Mouse (Mus musculus) lung, embryonic 14.5 days (tissue): Measurements from ENCODE around the gene Zdhhc4. TPM values are rescaled to one million over a fixed set of nuclear protein-coding genes. Genes with fewer than 3 reads are reported as not detected.

ENCODE experiments used
- ATAC-seq: fragments of 200-750 bp; cut with Nextera tagmentation; 2 replicates; pipeline ENCODE4 v1.8.0; 2017; ENCODE audit warnings: mild to moderate bottlenecking, moderate TSS enrichment, moderate library complexity; ENCODE audit not compliant: insufficient read depth
- DNase-seq: peaks from one replicate; pipeline ENCODE4 v3.0.0-alpha.2; 2015
- H3K27ac ChIP-seq: fragments of 300-500 bp; sonication (generic); 2 replicates; pipeline ENCODE4 v1.5.1; 2014; ENCODE audit warnings: low read depth, mild to moderate bottlenecking, moderate library complexity
- H3K27me3 ChIP-seq: fragments of 300-500 bp; sonication (generic); 2 replicates; pipeline ENCODE4 v1.6.1; 2014; ENCODE audit warnings: low read length, control low read depth; ENCODE audit not compliant: insufficient read depth
- H3K36me3 ChIP-seq: fragments of 300-500 bp; sonication (generic); 2 replicates; pipeline ENCODE4 v1.6.1; 2014; ENCODE audit warnings: control low read depth; ENCODE audit not compliant: insufficient read depth
- H3K4me1 ChIP-seq: fragments of 300-500 bp; sonication (generic); 2 replicates; pipeline ENCODE4 v1.6.1; 2014; ENCODE audit warnings: antibody characterized with exemption, control low read depth; ENCODE audit not compliant: insufficient read depth
- H3K4me2 ChIP-seq: fragments of 300-500 bp; sonication (generic); 2 replicates; pipeline ENCODE4 v1.6.1; 2014; ENCODE audit warnings: mild to moderate bottlenecking
- H3K4me3 ChIP-seq: fragments of 300-500 bp; sonication (generic); 2 replicates; pipeline ENCODE4 v1.5.1; 2014; ENCODE audit warnings: low read depth, low read length
- H3K9ac ChIP-seq: fragments of 300-500 bp; sonication (generic); 2 replicates; pipeline ENCODE4 v1.6.1; 2014
- H3K9me3 ChIP-seq: fragments of 300-500 bp; sonication (generic); 2 replicates; pipeline ENCODE4 v1.6.1; 2016; ENCODE audit warnings: low read depth, low read length, control low read depth
- CTCF ChIP-seq: IDR thresholded peaks from 2 replicates; pipeline ENCODE4 v1.5.1; 2016; ENCODE audit warnings: antibody characterized with exemption, low read depth
- WGBS: fragments of 180-500 bp; shearing (Covaris S2); extraction: QIAGEN DNeasy Blood & Tissue Kit; methylation state at CpG from one replicate; pipeline ENCODE4 v1.1.7; 2014; 5-methylcytosine and 5-hydroxymethylcytosine counted together
- polyA plus RNA-seq: library from polyadenylated mRNA; unstranded; fragments of >200 nt; fragmentation: Nextera tagmentation; extraction: Ambion mirVana; gene quantifications from 2 replicates; pipeline ENCODE4 v1.2.1, GENCODE M21; 2014

The Zdhhc4 gene
- polyA plus RNA-seq, 1 experiment from 2014 or later, result 74.6 TPM

DNA sequence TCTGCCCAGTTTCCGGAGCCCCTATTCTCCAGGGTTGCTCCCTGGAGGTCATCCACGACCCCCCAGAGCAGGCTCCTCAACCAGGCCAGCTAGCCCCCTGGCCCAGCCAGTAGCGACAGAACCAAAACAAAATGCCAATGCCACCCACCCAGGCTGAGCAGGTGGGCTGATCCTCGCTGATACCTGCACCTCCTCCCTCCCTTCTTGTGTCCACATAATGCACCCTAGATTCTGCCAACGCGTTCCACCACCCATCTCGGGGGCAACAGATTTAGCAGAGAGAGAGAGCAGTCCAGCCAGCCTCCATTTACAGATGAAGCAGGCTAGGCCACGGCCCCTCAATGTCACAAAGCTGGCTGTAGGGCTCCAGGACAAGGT is 60.1 kb downstream of the Zdhhc4 start:
- H3K27ac ChIP-seq, result peak overlapping the region; percentile 65; the same call in 1 of the 2 replicates
- ATAC-seq (peak; percentile 6; the same call in 1 of the 2 replicates), DNase-seq (no peak)
- 29% methylated on average over 8 of the region's 8 CpGs for WGBS
- H3K9ac ChIP-seq, result peak overlapping the region; percentile 85
- H3K36me3 ChIP-seq, result no peaks in the 10 kb centered on the region
- no peaks in the 10 kb centered on the region for H3K9me3 ChIP-seq
- TF ChIP-seq CTCF, result no peak
- peak overlapping the region; percentile 88 for H3K4me3 ChIP-seq
- H3K4me1 ChIP-seq, result peaks cover 5% of the 10 kb centered on the region; the same call in 1 of the 2 replicates
- H3K4me2 ChIP-seq, result peak overlapping the region; percentile 94
- no peaks in the 10 kb centered on the region for H3K27me3 ChIP-seq

- ATAC-seq, result no peak
- no peak overlapping the region for H3K4me3 ChIP-seq
- H3K4me2 ChIP-seq, result no peak overlapping the region
- no peaks in the 10 kb centered on the region for H3K27me3 ChIP-seq
- no peak overlapping the region for H3K9ac ChIP-seq
- peaks cover 5% of the 10 kb centered on the region; the same call in 1 of the 2 replicates for H3K4me1 ChIP-seq
- no peak overlapping the region for H3K27ac ChIP-seq
- TF ChIP-seq CTCF, result no peak
- H3K9me3 ChIP-seq, result no peaks in the 10 kb centered on the region
- DNase-seq, result no peak
- peaks cover 20% of the 10 kb centered on the region; the same call in 1 of the 2 replicates for H3K36me3 ChIP-seq
- WGBS, result 87% methylated on average over 6 of the region's 6 CpGs
These were observed 62.3 kb downstream of the Zdhhc4 start for GRCm38 (mm10) chr5:143266794-143267193.

Other genes starting within 250 kb of the Zdhhc4 start
- gene Rnf216, start 216.3 kb downstream of the Zdhhc4 start, polyA plus RNA-seq, result 31.5 and 36.1 TPM in 2 replicates
- not detected in 2 replicates for gene Olfr718-ps1, start 181.7 kb downstream of the Zdhhc4 start, polyA plus RNA-seq
- gene Rbak, start 148.5 kb downstream of the Zdhhc4 start, polyA plus RNA-seq, result 12.2 and 15.5 TPM in 2 replicates
- gene Spdye4b, start 148.2 kb downstream of the Zdhhc4 start, polyA plus RNA-seq, result not detected in 2 replicates
- gene Spdye4a, start 102.4 kb downstream of the Zdhhc4 start, polyA plus RNA-seq, result not detected in 2 replicates
- gene Zfp12, start 94.1 kb downstream of the Zdhhc4 start, polyA plus RNA-seq, result 16.9 and 17.2 TPM in 2 replicates
- 2.1 and 2.3 TPM in 2 replicates for gene Zfp316, start 59.2 kb downstream of the Zdhhc4 start, polyA plus RNA-seq
- not detected in 2 replicates for gene Zfp853, start 35.6 kb downstream of the Zdhhc4 start, polyA plus RNA-seq
- gene E130309D02Rik, start 13.9 kb downstream of the Zdhhc4 start, polyA plus RNA-seq, result 40.0 and 46.6 TPM in 2 replicates
- gene Grid2ip, start 28.1 kb upstream of the Zdhhc4 start, polyA plus RNA-seq, result 0.17 and 0.27 TPM in 2 replicates
- 343 and 370 TPM in 2 replicates for gene Kdelr2, start 74.6 kb upstream of the Zdhhc4 start, polyA plus RNA-seq
- gene Daglb, start 135.3 kb upstream of the Zdhhc4 start, polyA plus RNA-seq, result 7.3 and 9.2 TPM in 2 replicates
- gene Rac1, start 198.8 kb upstream of the Zdhhc4 start, polyA plus RNA-seq, result 588 and 606 TPM in 2 replicates